Mouse (Mus musculus): Measurements from ENCODE around the gene Stap2. TPM values are rescaled to one million over a fixed set of nuclear protein-coding genes. Genes with fewer than 3 reads are reported as not detected.

Stap2 gene
- polyA plus RNA-seq, 1 experiment from 2014 or later: 6.5 TPM

DNA sequence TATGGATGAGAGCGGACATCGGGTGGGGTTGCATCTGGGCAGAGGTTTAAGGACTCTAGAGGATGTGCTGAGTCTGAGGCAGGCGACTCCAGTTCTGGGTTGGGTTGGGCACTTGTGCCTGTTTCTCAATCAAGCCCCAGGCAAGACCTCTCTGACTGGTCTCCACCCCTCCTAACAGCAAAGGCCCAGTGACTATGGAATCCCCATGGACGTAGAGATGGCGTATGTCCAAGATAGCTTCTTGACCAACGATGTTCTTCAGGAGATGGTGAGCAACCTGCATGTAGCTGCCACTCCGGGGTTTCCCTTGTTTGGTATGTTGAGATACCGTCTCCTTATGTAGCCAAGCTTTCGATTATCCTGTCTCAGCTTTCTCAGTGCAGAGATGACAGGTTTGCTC, 9.9 kb upstream of the Stap2 start:
- no peak overlapping the region for H3K9ac ChIP-seq (ENCODE audit: low read length)

DNA sequence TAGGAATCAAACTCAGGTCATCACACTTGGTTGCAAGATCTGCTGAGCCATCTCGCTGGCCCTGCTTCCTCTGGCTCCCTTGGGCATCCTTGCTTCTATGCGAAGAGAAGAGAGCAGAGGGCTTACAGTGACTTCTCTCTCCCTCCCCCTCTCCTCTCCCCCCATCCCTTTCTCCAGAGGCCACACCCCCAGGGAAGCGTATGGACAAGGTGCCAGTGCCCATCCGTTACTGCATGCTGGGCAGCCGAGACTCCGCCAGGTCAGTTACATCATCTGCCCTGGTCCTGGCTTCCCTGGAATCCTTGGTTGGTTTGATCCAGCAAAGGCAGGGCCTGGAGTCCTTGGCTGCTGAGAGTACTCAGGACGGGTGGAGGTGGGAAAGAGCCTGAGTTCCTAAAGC, 6.1 kb upstream of the Stap2 start:
- 90% methylated on average over 7 of the region's 7 CpGs for WGBS
- H3K36me3 ChIP-seq (ENCODE audit: control insufficient read depth, insufficient read depth, low read length): peaks cover 22% of the 10 kb centered on the region
- no peak overlapping the region for H3K27ac ChIP-seq (replicated peaks; ENCODE audit: low read depth, low read length)
- H3K4me3 ChIP-seq (ENCODE audit: low read depth, low read length): no peak overlapping the region
- ATAC-seq (ENCODE audit: insufficient number of reproducible peaks, low FRiP score, low TSS enrichment, low read depth) (no peak), DNase-seq (ENCODE audit: low spot score) (no peak)
- H3K4me1 ChIP-seq (ENCODE audit: control insufficient read depth, insufficient read depth, low read length): peaks cover 15% of the 10 kb centered on the region
- H3K9ac ChIP-seq (ENCODE audit: low read length): no peak overlapping the region
- H3K27me3 ChIP-seq (ENCODE audit: control insufficient read depth, insufficient read depth, low read length): no peaks in the 10 kb centered on the region
- no peak overlapping the region for H3K4me2 ChIP-seq (ENCODE audit: low read depth, severe bottlenecking)
- no peaks in the 10 kb centered on the region; the same call in 1 of the 2 replicates for H3K9me3 ChIP-seq (ENCODE audit: control insufficient read depth, low read length)

More for the DNA sequence above, 9.9 kb upstream of the Stap2 start:
- H3K4me2 ChIP-seq (ENCODE audit: low read depth, severe bottlenecking): no peak overlapping the region
- H3K36me3 ChIP-seq (ENCODE audit: control insufficient read depth, insufficient read depth, low read length): peaks cover 41% of the 10 kb centered on the region
- no peak overlapping the region for H3K4me3 ChIP-seq (ENCODE audit: low read depth, low read length)
- ATAC-seq (ENCODE audit: insufficient number of reproducible peaks, low FRiP score, low TSS enrichment, low read depth) (no peak), DNase-seq (ENCODE audit: low spot score) (no peak)
- no peaks in the 10 kb centered on the region for H3K9me3 ChIP-seq (ENCODE audit: control insufficient read depth, low read length)
- peaks cover 3% of the 10 kb centered on the region for H3K4me1 ChIP-seq (ENCODE audit: control insufficient read depth, insufficient read depth, low read length)
- no peaks in the 10 kb centered on the region for H3K27me3 ChIP-seq (ENCODE audit: control insufficient read depth, insufficient read depth, low read length)
- 92% methylated on average over 9 of the region's 9 CpGs for WGBS
- H3K27ac ChIP-seq (replicated peaks; ENCODE audit: low read depth, low read length): no peak overlapping the region

GRCm38 (mm10) chr17:56010681-56011080, 5.3 kb upstream of the Stap2 start:
- WGBS: 14% methylated on average over 9 of the region's 9 CpGs
- Histone ChIP-seq H3K27ac (replicated peaks; ENCODE audit: low read depth, low read length) (no peak overlapping the region), H3K9me3 (ENCODE audit: control insufficient read depth, low read length) (peaks cover 2% of the 10 kb centered on the region), H3K4me1 (ENCODE audit: control insufficient read depth, insufficient read depth, low read length) (peaks cover 15% of the 10 kb centered on the region), H3K4me3 (ENCODE audit: low read depth, low read length) (peak overlapping the region; percentile 72), H3K36me3 (ENCODE audit: control insufficient read depth, insufficient read depth, low read length) (peaks cover 17% of the 10 kb centered on the region), H3K4me2 (ENCODE audit: low read depth, severe bottlenecking) (peak overlapping the region; percentile 99; the same call in 1 of the 2 replicates), H3K9ac (ENCODE audit: low read length) (peak overlapping the region; percentile 13; the same call in 1 of the 2 replicates), H3K27me3 (ENCODE audit: control insufficient read depth, insufficient read depth, low read length) (peaks cover 2% of the 10 kb centered on the region; the same call in 1 of the 2 replicates)
- DNase-seq (ENCODE audit: low spot score) (peak; percentile 87), ATAC-seq (ENCODE audit: insufficient number of reproducible peaks, low FRiP score, low TSS enrichment, low read depth) (no peak)

GRCm38 (mm10) chr17:56010255-56010654, 4.9 kb upstream of the Stap2 start:
- peak overlapping the region; percentile 72 for H3K4me3 ChIP-seq (ENCODE audit: low read depth, low read length)
- peak overlapping the region; percentile 13; the same call in 1 of the 2 replicates for H3K9ac ChIP-seq (ENCODE audit: low read length)
- H3K27me3 ChIP-seq (ENCODE audit: control insufficient read depth, insufficient read depth, low read length): peaks cover 3% of the 10 kb centered on the region; the same call in 1 of the 2 replicates
- H3K27ac ChIP-seq (replicated peaks; ENCODE audit: low read depth, low read length): no peak overlapping the region
- H3K36me3 ChIP-seq (ENCODE audit: control insufficient read depth, insufficient read depth, low read length): peaks cover 15% of the 10 kb centered on the region
- ATAC-seq (ENCODE audit: insufficient number of reproducible peaks, low FRiP score, low TSS enrichment, low read depth): no peak
- WGBS: 73% methylated on average over 14 of the region's 14 CpGs
- peak overlapping the region; percentile 99 for H3K4me2 ChIP-seq (ENCODE audit: low read depth, severe bottlenecking)
- DNase-seq (ENCODE audit: low spot score): no peak
- H3K4me1 ChIP-seq (ENCODE audit: control insufficient read depth, insufficient read depth, low read length): peaks cover 18% of the 10 kb centered on the region
- H3K9me3 ChIP-seq (ENCODE audit: control insufficient read depth, low read length): peaks cover 3% of the 10 kb centered on the region

GRCm38 (mm10) chr17:56009962-56010240, 4.5 kb upstream of the Stap2 start:
- Histone ChIP-seq H3K4me2 (ENCODE audit: low read depth, severe bottlenecking) (peak overlapping the region; percentile 99), H3K9me3 (ENCODE audit: control insufficient read depth, low read length) (peaks cover 3% of the 10 kb centered on the region), H3K9ac (ENCODE audit: low read length) (peak overlapping the region; percentile 80), H3K4me3 (ENCODE audit: low read depth, low read length) (peak overlapping the region; percentile 72), H3K27me3 (ENCODE audit: control insufficient read depth, insufficient read depth, low read length) (peaks cover 3% of the 10 kb centered on the region; the same call in 1 of the 2 replicates), H3K27ac (replicated peaks; ENCODE audit: low read depth, low read length) (no peak overlapping the region), H3K4me1 (ENCODE audit: control insufficient read depth, insufficient read depth, low read length) (peaks cover 18% of the 10 kb centered on the region), H3K36me3 (ENCODE audit: control insufficient read depth, insufficient read depth, low read length) (peaks cover 11% of the 10 kb centered on the region; the same call in 1 of the 2 replicates)
- ATAC-seq (ENCODE audit: insufficient number of reproducible peaks, low FRiP score, low TSS enrichment, low read depth) (no peak), DNase-seq (ENCODE audit: low spot score) (no peak)
- WGBS: 37% methylated on average over 2 of the region's 2 CpGs

- Histone ChIP-seq H3K27ac (replicated peaks; ENCODE audit: low read depth, low read length) (peak overlapping the region; percentile 90), H3K9me3 (ENCODE audit: control insufficient read depth, low read length) (peaks cover 3% of the 10 kb centered on the region), H3K27me3 (ENCODE audit: control insufficient read depth, insufficient read depth, low read length) (peaks cover 3% of the 10 kb centered on the region; the same call in 1 of the 2 replicates), H3K4me3 (ENCODE audit: low read depth, low read length) (peak overlapping the region; percentile 72), H3K4me2 (ENCODE audit: low read depth, severe bottlenecking) (peak overlapping the region; percentile 99), H3K36me3 (ENCODE audit: control insufficient read depth, insufficient read depth, low read length) (peaks cover 8% of the 10 kb centered on the region; the same call in 1 of the 2 replicates), H3K9ac (ENCODE audit: low read length) (peak overlapping the region; percentile 80), H3K4me1 (ENCODE audit: control insufficient read depth, insufficient read depth, low read length) (peaks cover 18% of the 10 kb centered on the region)
- WGBS: under 1% methylated on average over 59 of the region's 62 CpGs
- ATAC-seq (ENCODE audit: insufficient number of reproducible peaks, low FRiP score, low TSS enrichment, low read depth) (peak; percentile 87), DNase-seq (ENCODE audit: low spot score) (peak; percentile 94)
These were observed 3.9 kb upstream of the Stap2 start for GRCm38 (mm10) chr17:56009088-56009961.

DNA sequence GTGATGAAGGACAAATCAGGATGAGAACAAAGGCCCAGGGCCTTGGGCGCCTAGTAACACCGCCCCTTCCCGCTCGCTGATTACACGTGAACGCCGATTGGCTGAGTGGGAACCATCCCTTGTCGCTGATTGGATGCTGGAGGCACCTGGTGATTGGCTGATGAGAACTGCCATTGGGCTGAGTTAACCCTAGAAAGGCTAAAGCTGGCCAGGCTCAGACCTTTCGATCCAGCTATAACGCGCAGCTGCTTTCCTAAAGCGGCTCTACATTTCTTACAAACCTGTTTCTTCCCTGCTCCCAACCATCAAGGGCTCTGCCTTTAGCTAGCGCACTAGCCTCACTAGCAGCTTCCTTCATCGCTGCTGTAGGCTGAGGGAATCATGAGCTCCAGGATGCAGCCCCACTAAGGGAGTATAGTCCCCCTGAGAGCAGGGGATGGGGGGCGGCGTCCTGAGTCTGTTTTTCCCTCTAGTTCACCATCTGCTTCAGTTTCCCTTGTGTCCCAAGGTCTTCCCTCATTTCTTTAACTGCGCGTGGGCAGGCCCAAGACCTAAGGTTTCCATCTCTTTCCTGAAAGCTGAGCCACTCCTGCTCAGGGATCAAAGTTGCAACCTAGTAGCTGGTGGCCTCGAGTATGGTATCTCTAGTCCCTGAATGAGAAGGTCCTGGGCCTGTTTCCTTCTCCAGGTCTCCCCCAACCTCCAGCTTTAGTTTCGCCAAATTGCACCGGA, 3.1 kb upstream of the Stap2 start:
- peak overlapping the region; percentile 72 for H3K4me3 ChIP-seq (ENCODE audit: low read depth, low read length)
- ATAC-seq (ENCODE audit: insufficient number of reproducible peaks, low FRiP score, low TSS enrichment, low read depth) (peak; percentile 89), DNase-seq (ENCODE audit: low spot score) (peak; percentile 96)
- H3K4me2 ChIP-seq (ENCODE audit: low read depth, severe bottlenecking): peak overlapping the region; percentile 99
- peaks cover 8% of the 10 kb centered on the region; the same call in 1 of the 2 replicates for H3K36me3 ChIP-seq (ENCODE audit: control insufficient read depth, insufficient read depth, low read length)
- H3K9ac ChIP-seq (ENCODE audit: low read length): peak overlapping the region; percentile 80
- peaks cover 3% of the 10 kb centered on the region for H3K9me3 ChIP-seq (ENCODE audit: control insufficient read depth, low read length)
- H3K27ac ChIP-seq (replicated peaks; ENCODE audit: low read depth, low read length): peak overlapping the region; percentile 90
- under 1% methylated on average over 21 of the region's 21 CpGs for WGBS
- H3K27me3 ChIP-seq (ENCODE audit: control insufficient read depth, insufficient read depth, low read length): peaks cover 3% of the 10 kb centered on the region; the same call in 1 of the 2 replicates
- H3K4me1 ChIP-seq (ENCODE audit: control insufficient read depth, insufficient read depth, low read length): peaks cover 18% of the 10 kb centered on the region
